Mouse (Mus musculus) embryo, embryonic 10 days (tissue): Measurements from ENCODE around the gene Phka1.
"Not testable (repeated sequence)": the region's sequence is repeated elsewhere in the genome, so short reads cannot be mapped to it uniquely, and the experiment has no call there.

ENCODE experiments used
- DNase-seq: peaks from one replicate; pipeline ENCODE4 v3.0.0-alpha.2; 2015; ENCODE audit warnings: low spot score

The Phka1 gene

DNA sequence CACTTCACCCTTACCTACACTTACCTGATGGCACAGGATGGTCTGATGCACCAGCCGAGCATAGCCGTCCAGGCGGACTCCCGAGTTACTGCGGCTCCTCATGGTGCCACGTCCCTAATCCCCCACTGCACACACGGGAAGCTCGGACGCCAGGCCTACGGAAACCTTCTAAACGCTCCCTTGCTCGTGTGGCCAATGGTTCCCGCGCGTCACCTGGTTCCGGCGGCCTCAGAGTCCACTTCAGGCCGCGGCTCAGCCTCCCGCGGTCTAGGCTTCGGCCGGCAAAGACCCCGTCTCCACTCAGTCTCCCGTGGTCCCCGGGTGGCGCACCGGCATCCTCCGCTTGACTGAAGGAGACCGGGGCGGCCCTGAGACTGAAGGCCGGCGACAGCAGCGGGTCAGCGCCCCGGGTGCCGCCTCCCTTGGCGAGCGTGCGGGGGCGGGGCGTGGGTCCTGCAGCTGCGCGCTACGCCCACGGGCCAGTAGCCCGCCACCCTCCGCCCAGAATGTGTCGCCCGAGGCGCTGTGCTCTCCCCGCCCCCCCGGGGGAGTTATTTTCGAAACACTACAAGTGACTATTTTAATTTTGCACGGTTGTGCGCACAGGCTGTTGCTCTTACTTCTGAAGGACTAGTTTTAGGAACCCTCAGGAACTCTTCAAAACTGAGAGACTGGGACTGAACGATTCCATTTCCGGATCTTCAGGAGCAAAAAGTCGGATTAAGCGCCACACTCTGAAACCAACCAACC, at the start of gene Phka1:
Gene Phka1 (minus strand): TSS at position 424 of the 750 bp plus-strand sequence.
- peak; percentile 55 for DNase-seq

DNA sequence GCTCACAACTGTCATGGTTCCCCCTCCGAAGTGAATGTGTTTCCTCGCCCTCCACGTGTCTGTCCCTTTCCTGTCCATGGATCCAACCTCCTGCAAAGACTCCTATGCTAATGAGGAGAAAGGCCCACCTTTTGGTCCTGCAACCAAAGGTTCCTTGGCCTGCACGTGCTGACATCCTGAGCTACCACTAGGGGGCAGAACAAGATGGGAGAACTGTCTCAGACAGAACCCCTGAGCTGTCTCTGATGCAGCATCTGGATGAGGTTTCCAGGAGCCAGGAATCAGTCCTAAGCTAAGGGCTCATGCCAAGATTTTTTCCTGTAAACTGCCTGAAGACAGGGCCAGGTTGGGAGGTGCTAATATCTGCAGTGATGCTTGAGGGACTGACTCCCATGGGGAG, 45.2 kb upstream of the Phka1 start:
- DNase-seq: peak; percentile 60

- not testable (repeated sequence) for DNase-seq
Observed at GRCm38 (mm10) chrX:102686872-102687271, 42.8 kb upstream of the Phka1 start, which contains the start of gene Gm3880. Gene Gm3880, minus strand, starts transcription at chrX:102686972.

DNA sequence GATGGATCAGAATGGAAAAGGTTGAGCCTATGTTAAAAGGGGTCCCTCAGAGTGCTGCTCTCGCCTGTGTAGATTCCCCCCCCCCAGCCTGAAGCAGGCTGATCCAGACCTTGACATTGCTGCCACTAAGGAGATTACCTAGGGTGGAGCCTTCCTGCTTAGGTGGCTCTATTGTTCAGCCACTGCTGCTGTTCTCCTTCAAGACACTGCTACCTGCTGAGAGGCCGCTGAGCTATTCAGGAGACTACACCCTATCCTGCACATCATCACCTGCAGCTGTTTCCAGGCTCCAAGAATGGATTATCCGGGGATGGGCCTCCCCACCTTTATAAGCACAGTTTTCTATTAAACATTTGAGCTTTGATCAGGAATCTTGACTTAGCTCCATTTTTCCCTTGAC, 40.7 kb upstream of the Phka1 start:
- not testable (repeated sequence) for DNase-seq

DNA sequence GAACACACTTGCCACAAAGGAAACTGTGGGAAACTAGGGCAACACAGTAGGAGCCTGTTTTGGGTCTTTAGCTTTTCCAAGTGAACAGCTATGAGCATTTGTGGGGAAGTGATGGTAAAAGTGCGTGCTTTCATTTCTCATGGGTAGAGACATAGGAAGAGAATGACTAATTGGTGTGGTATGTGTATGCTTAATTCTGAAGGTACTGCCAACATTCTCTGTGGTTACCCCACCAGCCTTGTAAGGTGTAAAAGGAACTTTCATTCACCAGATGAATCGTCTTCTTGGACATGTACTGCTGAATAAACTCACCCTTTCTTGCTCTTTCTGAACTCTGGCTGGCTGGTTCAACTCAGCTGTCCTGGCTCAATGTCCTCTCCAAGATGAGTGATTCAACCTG, 22.6 kb upstream of the Phka1 start:
- no peak for DNase-seq

DNA sequence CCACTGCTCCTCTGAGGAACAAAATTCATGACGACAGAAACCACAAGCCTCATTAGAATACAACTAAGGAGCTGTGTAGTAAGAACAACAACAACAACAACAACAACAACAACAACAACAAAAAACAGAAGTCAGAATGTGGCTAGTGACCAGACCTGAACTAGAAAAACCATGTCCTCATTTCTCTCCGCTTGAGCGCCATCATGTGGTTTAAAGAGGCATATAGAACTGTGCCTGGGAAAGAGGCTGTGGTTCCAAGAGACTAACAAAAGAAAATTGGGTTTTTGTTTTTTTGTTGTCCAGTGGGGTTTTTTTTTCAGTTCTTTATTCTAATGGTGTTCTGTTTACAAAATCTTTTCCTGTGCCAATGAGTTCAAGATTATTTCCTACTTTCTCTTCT, 16.7 kb upstream of the Phka1 start:
- DNase-seq: peak; percentile 4

GRCm38 (mm10) chrX:102645691-102646090, 1.6 kb upstream of the Phka1 start:
- DNase-seq: no peak

DNA sequence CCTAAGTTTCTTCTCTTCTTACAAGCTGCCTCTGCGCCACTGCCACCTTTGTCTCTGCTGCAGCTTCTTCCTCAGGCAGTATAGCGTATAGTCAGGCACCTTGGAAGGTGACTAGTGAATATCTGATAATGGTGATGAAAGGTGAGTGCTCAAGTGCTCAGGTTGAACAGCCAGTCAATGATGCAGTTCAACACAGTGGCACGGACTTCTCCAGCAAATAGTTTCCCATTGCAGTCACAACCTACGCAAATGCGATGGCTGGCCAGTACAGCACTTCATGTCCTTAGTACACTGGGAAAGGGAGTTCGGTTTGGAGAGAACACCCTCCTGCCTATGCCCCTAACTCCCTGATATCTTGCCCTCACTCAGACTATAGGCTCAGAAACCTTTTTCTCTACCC, 1.1 kb upstream of the Phka1 start:
- no peak for DNase-seq

DNA sequence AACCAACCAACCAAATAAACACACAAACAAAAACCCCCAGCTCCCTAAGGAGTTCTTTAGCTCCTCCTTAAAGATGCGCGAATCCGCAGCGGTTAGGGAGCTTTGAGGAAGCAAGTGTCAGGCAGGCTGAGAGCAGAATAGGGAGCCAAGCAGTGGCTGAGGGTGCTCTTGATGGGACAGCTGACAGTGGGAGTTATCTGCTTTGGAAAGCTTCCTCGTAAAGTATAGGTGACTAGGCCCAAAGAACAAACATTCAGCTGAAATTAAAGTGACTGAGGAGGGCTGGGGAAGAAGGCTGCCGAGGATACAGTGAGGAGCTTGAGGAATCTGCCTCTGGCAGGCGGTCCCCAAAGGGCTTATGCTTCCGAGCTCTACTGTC, 516 bp upstream of the Phka1 start:
- peak; percentile 24 for DNase-seq

DNA sequence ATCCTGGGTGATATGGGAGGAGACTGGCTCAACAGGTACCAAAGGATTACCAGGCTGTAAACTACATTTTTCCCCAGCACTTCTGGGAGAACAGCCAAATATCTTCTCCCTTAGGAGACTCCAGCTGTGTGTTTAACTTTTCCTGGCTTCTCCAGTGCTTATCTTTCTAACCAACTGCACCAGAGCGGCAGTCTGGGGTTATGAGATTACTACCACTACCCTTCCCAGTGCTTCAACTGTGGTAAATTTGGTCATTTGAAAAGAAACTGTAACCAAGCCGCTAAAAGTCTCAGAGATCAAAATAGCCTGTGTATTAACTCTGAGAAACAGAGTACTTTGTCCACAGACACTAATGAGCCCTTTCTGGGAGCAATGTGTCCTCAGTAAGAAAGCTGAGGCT, 42.8 kb downstream of the Phka1 start:
- no peak for DNase-seq

DNA sequence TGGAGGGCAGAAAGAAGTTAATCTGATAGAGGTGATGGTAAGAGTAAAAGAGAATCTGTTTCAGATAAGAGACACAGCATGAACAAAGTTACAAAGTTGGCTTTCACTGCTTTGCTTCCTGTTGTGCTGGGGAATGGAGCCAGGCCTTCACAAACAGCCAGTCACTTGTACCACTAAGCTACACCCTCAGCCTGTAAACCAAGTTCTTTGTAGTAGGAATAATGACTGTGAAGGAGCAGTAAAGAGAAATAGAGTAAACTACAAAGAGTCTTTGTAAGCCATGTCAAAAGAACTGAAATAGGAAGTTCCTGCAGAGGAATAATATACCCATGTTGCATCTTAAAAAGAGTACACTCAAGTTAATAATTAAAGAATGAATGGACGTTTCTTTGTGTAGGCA, 55.5 kb downstream of the Phka1 start:
- DNase-seq: no peak

DNA sequence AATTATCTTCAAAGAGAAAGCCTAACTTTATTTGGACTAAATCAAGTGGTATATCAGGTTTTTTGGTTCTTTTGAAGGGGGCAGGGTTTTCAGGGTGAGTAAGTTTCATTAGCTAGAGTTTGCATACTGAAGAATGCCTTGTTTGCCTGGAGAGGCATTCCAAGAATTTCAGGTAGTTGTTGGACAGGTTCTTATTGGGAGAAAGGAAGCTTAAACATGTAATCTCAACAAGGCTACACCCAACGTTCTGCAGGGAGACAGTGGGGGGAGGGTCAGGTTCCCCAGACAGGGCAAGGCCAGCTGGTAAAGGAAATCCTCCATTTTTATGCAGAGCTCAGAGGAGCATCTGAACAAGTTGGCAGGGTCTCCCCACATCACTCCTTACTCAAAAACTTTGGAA, 72.9 kb downstream of the Phka1 start:
- DNase-seq: no peak

DNA sequence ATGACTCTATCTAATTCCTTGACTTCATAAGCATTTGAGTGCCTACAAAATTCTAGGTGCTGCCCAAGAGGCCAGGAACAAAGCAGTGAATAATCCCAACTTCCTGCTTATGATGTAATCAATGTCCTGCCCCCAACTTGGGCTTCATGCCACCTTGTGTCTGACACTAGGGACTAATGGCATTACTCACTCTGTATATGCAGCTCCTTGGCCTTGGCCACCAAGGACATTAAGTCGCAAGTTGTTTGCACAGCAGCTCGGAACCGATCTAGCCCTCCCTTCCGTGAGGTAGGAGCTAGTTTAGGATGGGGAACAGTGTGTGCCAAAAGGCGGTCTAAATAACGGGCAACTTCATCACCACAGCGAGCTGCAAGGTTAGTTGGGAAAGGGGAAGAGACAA, 87.1 kb downstream of the Phka1 start:
- DNase-seq: no peak

GRCm38 (mm10) chrX:102509205-102509604, 134.8 kb downstream of the Phka1 start:
- no peak for DNase-seq

GRCm38 (mm10) chrX:102504644-102505481, 139.2 kb downstream of the Phka1 start, which contains the start of gene Hdac8:
Gene Hdac8, minus strand, starts transcription at chrX:102505359.
- DNase-seq: peak; percentile 60

DNA sequence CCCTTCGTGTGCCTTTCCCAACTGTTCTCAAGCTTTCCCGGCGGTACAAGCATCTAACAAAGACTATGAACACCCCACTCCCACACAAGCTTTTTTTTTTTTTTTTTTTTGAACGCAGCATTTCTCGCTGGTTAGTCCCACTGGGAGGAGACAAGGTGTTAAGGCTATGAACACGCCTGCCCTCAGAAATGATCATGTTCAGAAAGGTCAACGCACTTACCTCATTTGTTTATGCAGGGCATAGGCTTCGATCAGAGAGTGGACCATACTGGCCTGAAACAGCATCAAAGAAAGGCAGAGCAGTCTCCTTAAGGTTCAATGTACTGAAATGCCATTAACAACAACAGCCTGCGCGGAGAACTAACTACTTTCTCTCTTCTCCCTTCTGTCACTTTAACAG, 139.9 kb downstream of the Phka1 start:
- no peak for DNase-seq

DNA sequence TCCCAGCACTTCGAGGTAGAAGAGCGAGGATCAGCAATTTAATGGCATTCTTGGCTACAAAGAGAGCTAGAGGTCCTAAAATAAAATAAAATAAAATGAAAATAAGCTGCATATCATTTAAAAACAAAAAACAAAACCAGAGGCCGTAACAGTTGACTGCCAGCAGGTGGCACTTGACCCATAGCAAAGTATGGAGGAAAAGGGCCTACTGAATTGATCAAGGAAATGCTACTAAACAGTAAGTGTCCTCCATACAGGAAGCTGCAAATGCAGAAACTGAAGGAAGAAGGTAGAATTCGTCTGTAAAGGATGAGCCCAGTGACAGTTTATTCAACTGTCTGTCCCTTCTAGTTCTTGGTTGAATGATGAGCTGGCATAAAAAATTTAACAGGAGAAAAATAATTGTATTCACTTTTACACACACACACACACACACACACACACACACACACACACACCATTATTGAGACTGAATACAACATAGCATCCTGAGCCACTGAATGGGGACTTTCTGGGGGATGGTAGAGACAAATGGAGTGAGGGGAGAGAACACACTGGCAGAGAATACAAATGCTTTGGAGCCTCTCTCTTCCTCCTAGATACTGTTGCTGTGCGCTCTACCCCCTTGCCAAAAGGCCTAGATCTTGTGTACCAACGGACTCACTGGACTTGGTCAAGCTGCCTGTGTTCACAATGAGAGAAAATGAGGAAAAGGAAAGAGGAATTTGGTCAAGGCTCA, 149.9 kb downstream of the Phka1 start:
- DNase-seq: peak; percentile 21

DNA sequence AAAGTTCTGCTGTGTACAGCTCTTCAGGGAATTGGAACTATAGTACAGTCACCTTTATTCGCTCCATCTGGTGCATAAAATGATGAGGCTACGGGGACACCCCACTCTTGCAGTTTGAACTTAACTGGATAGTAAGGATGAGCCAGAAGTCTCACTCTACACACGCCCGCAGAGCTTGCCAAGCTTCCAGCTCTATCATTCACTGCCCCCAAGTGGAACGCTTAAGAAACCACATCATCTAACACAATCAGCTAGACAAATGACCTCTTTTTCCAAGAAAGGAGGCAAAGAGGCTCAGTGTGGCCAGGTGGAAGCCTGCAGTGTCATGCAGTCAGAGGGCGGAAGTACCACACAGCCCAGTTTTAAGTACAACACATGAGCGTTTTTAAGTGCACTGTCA, 158.5 kb downstream of the Phka1 start:
- no peak for DNase-seq

GRCm38 (mm10) chrX:102479665-102480064, 164.4 kb downstream of the Phka1 start:
- DNase-seq: no peak

- peak; percentile 68 for DNase-seq
Observed at GRCm38 (mm10) chrX:102478965-102479364, 165.1 kb downstream of the Phka1 start.

DNA sequence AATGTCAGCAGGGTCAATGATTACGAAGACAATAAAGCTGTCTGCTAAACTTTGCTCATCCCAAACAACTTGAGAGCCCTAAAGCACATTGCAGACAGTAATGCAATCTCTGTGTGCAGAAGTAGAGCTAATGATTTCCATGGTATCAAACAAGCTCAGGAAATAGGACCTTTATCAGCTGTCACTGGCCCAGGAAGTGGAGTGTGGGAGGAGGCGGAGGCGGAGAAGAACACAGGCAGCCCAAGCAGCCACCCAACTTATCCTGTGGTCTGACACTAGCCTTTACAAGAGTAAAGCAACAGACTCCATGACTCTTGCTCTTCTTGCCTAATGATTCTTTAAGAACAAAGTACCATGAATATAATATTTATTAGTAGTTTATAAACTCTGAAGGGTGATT, 165.6 kb downstream of the Phka1 start:
- no peak for DNase-seq

DNA sequence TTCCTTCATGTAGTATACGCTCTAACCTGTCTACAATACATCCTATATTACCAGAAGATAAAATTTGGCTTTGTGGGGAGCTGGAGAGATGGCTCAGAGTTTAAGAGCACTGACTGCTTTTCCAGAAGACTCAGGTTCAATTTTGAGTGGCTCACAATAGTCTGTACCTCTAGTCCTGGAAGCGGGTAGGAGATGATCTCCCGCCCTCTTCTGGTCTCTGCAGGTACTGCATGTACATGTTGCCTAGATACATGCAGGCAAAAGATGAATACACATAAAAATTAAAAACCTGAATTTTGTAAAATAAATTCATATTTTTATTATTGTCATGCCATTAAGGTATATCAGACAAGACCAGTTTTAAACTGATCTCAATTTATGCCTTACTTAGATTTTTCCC, 167.3 kb downstream of the Phka1 start:
- peak; percentile 68 for DNase-seq

GRCm38 (mm10) chrX:102475555-102475954, 168.5 kb downstream of the Phka1 start:
- DNase-seq: no peak
